Mouse (Mus musculus) neural tube, embryonic 13.5 days (tissue): Measurements from ENCODE around the gene Jak3. TPM values are rescaled to one million over a fixed set of nuclear protein-coding genes. Genes with fewer than 3 reads are reported as not detected.
"Not testable (repeated sequence)": the region's sequence is repeated elsewhere in the genome, so short reads cannot be mapped to it uniquely, and the experiment has no call there.

Experiments used
- ATAC-seq: fragments of 200-750 bp; cut with Nextera tagmentation; 2 replicates; pipeline ENCODE4 v1.8.0; 2017; ENCODE audit warnings: low read depth, mild to moderate bottlenecking, moderate TSS enrichment, moderate library complexity
- H3K27ac ChIP-seq: fragments of 300-500 bp; sonication (generic); replicated peaks from 2 replicates; pipeline ENCODE4 v1.5.1; 2015; ENCODE audit warnings: moderate library complexity, mild to moderate bottlenecking, inconsistent platforms
- H3K27me3 ChIP-seq: fragments of 300-500 bp; sonication (generic); 2 replicates; pipeline ENCODE4 v1.6.1; 2015; ENCODE audit warnings: mild to moderate bottlenecking, inconsistent platforms
- H3K36me3 ChIP-seq: fragments of 300-500 bp; sonication (generic); 2 replicates; pipeline ENCODE4 v1.6.1; 2015; ENCODE audit warnings: mild to moderate bottlenecking, inconsistent platforms
- H3K4me1 ChIP-seq: fragments of 300-500 bp; sonication (generic); replicated peaks from 2 replicates; pipeline ENCODE4 v1.6.1; 2015; ENCODE audit warnings: inconsistent platforms
- H3K4me2 ChIP-seq: fragments of 300-500 bp; sonication (generic); 2 replicates; pipeline ENCODE4 v1.6.1; 2015; ENCODE audit warnings: inconsistent platforms, mild to moderate bottlenecking, moderate library complexity
- H3K4me3 ChIP-seq: fragments of 300-500 bp; sonication (generic); 2 replicates; pipeline ENCODE4 v1.5.1; 2015; ENCODE audit warnings: mild to moderate bottlenecking, inconsistent platforms
- H3K9ac ChIP-seq: fragments of 300-500 bp; sonication (generic); 2 replicates; pipeline ENCODE4 v1.6.1; 2015; ENCODE audit warnings: moderate library complexity, mild to moderate bottlenecking, inconsistent platforms
- H3K9me3 ChIP-seq: fragments of 300-500 bp; sonication (generic); 2 replicates; pipeline ENCODE4 v1.6.1; 2016; ENCODE audit warnings: inconsistent platforms
- WGBS: fragments of 180-500 bp; shearing (Covaris S2); methylation state at CpG from one replicate; pipeline ENCODE4 v1.1.7; 2015; 5-methylcytosine and 5-hydroxymethylcytosine counted together
- microRNA-seq: library from miRNA; unstranded; fragments of <30 nt; microRNA quantifications from one replicate; pipeline ENCODE4, GENCODE M21; 2016
- polyA plus RNA-seq: library from polyadenylated mRNA; unstranded; fragments of >200 nt; fragmentation: Nextera tagmentation; extraction: Ambion mirVana; gene quantifications from 2 replicates; pipeline ENCODE4 v1.2.1, GENCODE M21; 2015

The Jak3 gene
- polyA plus RNA-seq, 1 experiment from 2014 or later, result 3.9 TPM

DNA sequence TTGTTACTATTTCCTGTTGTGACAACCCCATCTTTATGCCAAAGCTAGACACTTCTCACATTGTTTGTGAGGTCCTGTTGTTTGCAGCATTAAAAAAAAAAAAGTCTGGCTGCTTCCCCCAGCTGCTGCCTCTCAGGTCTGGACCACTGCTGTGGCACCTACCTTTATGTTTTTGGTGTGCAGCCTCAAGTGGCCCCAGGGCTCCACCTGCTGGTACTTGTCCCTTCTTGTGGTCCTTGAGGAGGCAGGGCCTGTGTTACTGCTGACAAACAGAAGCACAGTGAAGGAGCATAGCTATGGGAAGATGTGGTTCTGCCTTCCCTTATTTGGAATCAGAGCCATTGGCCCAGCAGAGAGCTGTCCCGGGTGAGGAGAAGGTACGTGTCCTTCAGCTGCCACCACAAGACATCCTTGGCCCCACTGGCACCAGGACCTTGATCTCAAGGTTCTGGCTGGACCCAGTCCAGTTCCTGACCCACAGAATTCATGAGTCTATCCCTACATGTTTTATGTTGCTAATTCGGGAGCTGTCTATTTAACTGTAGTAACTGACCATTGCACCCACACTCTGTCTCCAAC lies 55.6 kb downstream of the Jak3 start:
- Histone ChIP-seq H3K4me3 (no peak overlapping the region), H3K27ac (no peak overlapping the region), H3K4me1 (peaks cover 13% of the 10 kb centered on the region), H3K9ac (no peak overlapping the region), H3K27me3 (no peaks in the 10 kb centered on the region), H3K36me3 (no peaks in the 10 kb centered on the region), H3K4me2 (no peak overlapping the region), H3K9me3 (no peaks in the 10 kb centered on the region)
- WGBS, result 59% methylated on average over 3 of the region's 3 CpGs
- no peak for ATAC-seq

DNA sequence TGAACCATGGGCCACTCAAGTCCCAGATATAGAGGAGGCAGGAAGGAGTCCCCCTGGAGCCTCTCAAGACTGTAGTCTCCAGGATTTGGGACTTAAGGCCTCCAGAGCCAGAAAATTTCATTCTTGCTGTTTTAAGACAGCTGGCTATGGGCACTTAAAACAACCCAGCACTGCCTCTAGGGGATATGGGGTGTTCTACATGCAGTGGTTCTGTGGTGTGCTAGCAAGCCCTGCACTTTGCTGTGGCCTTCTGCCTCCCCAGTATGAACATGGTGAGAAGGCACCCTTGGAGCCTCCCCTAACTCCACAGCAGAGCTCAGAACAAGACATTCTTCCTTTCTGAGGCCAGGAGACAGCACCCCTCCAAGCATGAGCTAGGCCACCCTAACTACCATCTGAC lies 62.2 kb downstream of the Jak3 start:
- H3K4me1 ChIP-seq, H3K27me3 ChIP-seq, H3K9me3 ChIP-seq, H3K27ac ChIP-seq, H3K4me2 ChIP-seq, H3K4me3 ChIP-seq, H3K36me3 ChIP-seq, H3K9ac ChIP-seq, ATAC-seq: not testable (repeated sequence)

Small RNAs within 50 kb of the gene (microRNA-seq; reads per million reads assigned to microRNA genes)
- gene Mir6769b, result 0.74 reads per million

Other genes starting within 250 kb of the Jak3 start
- 127 and 145 TPM in 2 replicates for gene Abhd8, start 212.6 kb upstream of the Jak3 start, polyA plus RNA-seq
- gene Mrpl34, start 211.3 kb upstream of the Jak3 start, polyA plus RNA-seq, result 208 and 237 TPM in 2 replicates
- 217 and 231 TPM in 2 replicates for gene Dda1, start 207.1 kb upstream of the Jak3 start, polyA plus RNA-seq
- gene Ano8, start 190.3 kb upstream of the Jak3 start, polyA plus RNA-seq, result 6.1 and 7.8 TPM in 2 replicates
- 12.0 and 15.5 TPM in 2 replicates for gene Gtpbp3, start 188.2 kb upstream of the Jak3 start, polyA plus RNA-seq
- 20.8 and 22.2 TPM in 2 replicates for gene Plvap, start 164.5 kb upstream of the Jak3 start, polyA plus RNA-seq
- gene Ccdc194, start 150.6 kb upstream of the Jak3 start, polyA plus RNA-seq, result 0.17 and 0.24 TPM in 2 replicates
- 16.0 and 23.4 TPM in 2 replicates for gene Bst2, start 138.8 kb upstream of the Jak3 start, polyA plus RNA-seq
- 56.2 and 60.7 TPM in 2 replicates for gene Mvb12a, start 133.4 kb upstream of the Jak3 start, polyA plus RNA-seq
- gene Tmem221, start 117.4 kb upstream of the Jak3 start, polyA plus RNA-seq, result 0.25 TPM in 1 of 2 replicates, not detected in the other
- gene Nxnl1, start 109.7 kb upstream of the Jak3 start, polyA plus RNA-seq, result not detected in 2 replicates
- 81.7 and 82.0 TPM in 2 replicates for gene Slc27a1, start 107.4 kb upstream of the Jak3 start, polyA plus RNA-seq
- 191 and 213 TPM in 2 replicates for gene Pgls, start 84.1 kb upstream of the Jak3 start, polyA plus RNA-seq
- 7.8 and 8.5 TPM in 2 replicates for gene Fam129c, start 78.6 kb upstream of the Jak3 start, polyA plus RNA-seq
- gene Colgalt1, start 65.3 kb upstream of the Jak3 start, polyA plus RNA-seq, result 66.8 and 67.2 TPM in 2 replicates
- gene Unc13a, start 4.5 kb upstream of the Jak3 start, polyA plus RNA-seq, result 16.6 and 17.7 TPM in 2 replicates
- gene Insl3, start 12.9 kb downstream of the Jak3 start, polyA plus RNA-seq, result 0.46 and 1.0 TPM in 2 replicates
- gene B3gnt3, start 25.5 kb downstream of the Jak3 start, polyA plus RNA-seq, result 0.42 and 0.59 TPM in 2 replicates
- gene Fcho1, start 49.4 kb downstream of the Jak3 start, polyA plus RNA-seq, result 54.2 and 55.0 TPM in 2 replicates
- 5.9 and 7.0 TPM in 2 replicates for gene Zfp709, start 205.7 kb downstream of the Jak3 start, polyA plus RNA-seq
- gene Zfp882, start 232.3 kb downstream of the Jak3 start, polyA plus RNA-seq, result 12.5 and 15.0 TPM in 2 replicates
- 32.4 and 37.9 TPM in 2 replicates for gene Zfp617, start 232.3 kb downstream of the Jak3 start, polyA plus RNA-seq